Mouse (Mus musculus) MEL (cell line): Measurements from ENCODE around the gene Fyb. TPM values are rescaled to one million over a fixed set of nuclear protein-coding genes. Genes with fewer than 3 reads are reported as not detected.

Experiments
- DNase-seq: peaks from one replicate; pipeline ENCODE4 v3.0.0; 2011; ENCODE audit warnings: low read depth, low spot score
- H3K27ac ChIP-seq: 2 replicates; pipeline ENCODE4 v1.5.1; 2012; ENCODE audit warnings: low read depth, mild to moderate bottlenecking, control low read depth, low read length, moderate library complexity; ENCODE audit not compliant: control insufficient read depth
- H3K27me3 ChIP-seq, 2 experiments: fragments of 150-350 bp in 1 of 2; sonication (generic) in 1 of 2; 2 replicates each; pipeline ENCODE4 v1.6.1; 2012; ENCODE audit warnings: low read length in 2 of 2, mild to moderate bottlenecking in 2 of 2, improper control_type of control experiment in 1 of 2, moderate library complexity in 1 of 2; ENCODE audit not compliant: insufficient read depth in 2 of 2, control insufficient read depth in 1 of 2
- H3K36me3 ChIP-seq, 2 experiments: 2 replicates each; pipeline ENCODE4 v1.6.1; 2012 to 2014; ENCODE audit warnings: low read length in 2 of 2, improper control_type of control experiment in 1 of 2, inconsistent platforms in 1 of 2, mild to moderate bottlenecking in 1 of 2; ENCODE audit not compliant: insufficient read depth in 2 of 2, control insufficient read depth in 1 of 2
- H3K4me1 ChIP-seq, 2 experiments: fragments of 150-350 bp in 1 of 2; sonication (generic) in 1 of 2; 2 replicates each; pipeline ENCODE4 v1.6.1; 2012; ENCODE audit warnings: low read length in 2 of 2, improper control_type of control experiment in 1 of 2, mild to moderate bottlenecking in 1 of 2; ENCODE audit not compliant: insufficient read depth in 2 of 2, control insufficient read depth in 1 of 2
- H3K4me3 ChIP-seq, 2 experiments: fragments of 150-350 bp in 1 of 2; sonication (generic) in 1 of 2; 2 replicates each; pipeline ENCODE4 v1.5.1; 2012; ENCODE audit warnings: low read depth in 2 of 2, low read length in 2 of 2, mild to moderate bottlenecking in 2 of 2, moderate library complexity in 2 of 2, control low read depth in 1 of 2, improper control_type of control experiment in 1 of 2; ENCODE audit not compliant: control insufficient read depth in 1 of 2, insufficient read depth in 1 of 2
- H3K79me2 ChIP-seq: 2 replicates; pipeline ENCODE4 v1.6.1; 2012; ENCODE audit warnings: mild to moderate bottlenecking, low read length, moderate library complexity; ENCODE audit not compliant: control insufficient read depth, poor library complexity, insufficient read depth
- H3K9ac ChIP-seq: 2 replicates; pipeline ENCODE4 v1.6.1; 2012; ENCODE audit warnings: low read depth, mild to moderate bottlenecking, control low read depth, low read length, moderate library complexity; ENCODE audit not compliant: control insufficient read depth, poor library complexity, severe bottlenecking
- H3K9me3 ChIP-seq: fragments of 150-350 bp; sonication (generic); replicated peaks from 2 replicates; pipeline ENCODE4 v1.6.1; 2012; ENCODE audit warnings: mild to moderate bottlenecking, low read length, improper control_type of control experiment, moderate library complexity; ENCODE audit not compliant: insufficient read depth
- BHLHE40 ChIP-seq: IDR thresholded peaks from 2 replicates; pipeline ENCODE4 v1.6.1; 2012; ENCODE audit warnings: low read depth, mild to moderate bottlenecking, inconsistent platforms, low read length, improper control_type of control experiment, borderline replicate concordance
- CHD1 ChIP-seq: IDR thresholded peaks from 2 replicates; pipeline ENCODE4 v1.6.1; 2012; ENCODE audit warnings: low read depth, mild to moderate bottlenecking, inconsistent platforms, low read length, improper control_type of control experiment
- CHD2 ChIP-seq: IDR thresholded peaks from 2 replicates; pipeline ENCODE4 v1.6.1; 2011; ENCODE audit warnings: low read length, improper control_type of control experiment
- CTCF ChIP-seq, 3 experiments: IDR thresholded peaks in 2 of 3; conservative IDR thresholded peaks in 1 of 3; 2 replicates each; pipeline ENCODE4 v1.5.1; 2011 to 2012; ENCODE audit warnings: low read length in 3 of 3, low read depth in 2 of 3, mild to moderate bottlenecking in 2 of 3, improper control_type of control experiment in 1 of 3, inconsistent platforms in 1 of 3, mixed read lengths in 1 of 3, moderate library complexity in 1 of 3; ENCODE audit not compliant: control insufficient read depth in 1 of 3, insufficient read depth in 1 of 3, poor library complexity in 1 of 3, severe bottlenecking in 1 of 3
- E2F4 ChIP-seq: IDR thresholded peaks from 2 replicates; pipeline ENCODE4 v1.6.1; 2011; ENCODE audit warnings: low read depth, low read length, improper control_type of control experiment, borderline replicate concordance
- EP300 ChIP-seq, 2 experiments: IDR thresholded peaks; 2 replicates each; pipeline ENCODE4 v1.6.1; 2011; ENCODE audit warnings: improper control_type of control experiment in 2 of 2, low read length in 2 of 2, low read depth in 1 of 2, mild to moderate bottlenecking in 1 of 2
- ETS1 ChIP-seq: IDR thresholded peaks from 2 replicates; pipeline ENCODE4 v1.6.1; 2012; ENCODE audit warnings: low read depth, mild to moderate bottlenecking, inconsistent platforms, low read length, improper control_type of control experiment, moderate library complexity
- GABPA ChIP-seq: IDR thresholded peaks from 2 replicates; pipeline ENCODE4 v1.6.1; 2012; ENCODE audit warnings: low read depth, mild to moderate bottlenecking, inconsistent platforms, low read length, improper control_type of control experiment, moderate library complexity
- GATA1 ChIP-seq: IDR thresholded peaks from 2 replicates; pipeline ENCODE4 v1.6.1; 2011; ENCODE audit warnings: low read depth, low read length, improper control_type of control experiment
- JUND ChIP-seq: IDR thresholded peaks from 2 replicates; pipeline ENCODE4 v1.6.1; 2011; ENCODE audit warnings: low read depth, mild to moderate bottlenecking, improper control_type of control experiment, low read length
- MAFK ChIP-seq: IDR thresholded peaks from 2 replicates; pipeline ENCODE4 v1.6.1; 2011; ENCODE audit warnings: low read depth, mild to moderate bottlenecking, low read length, improper control_type of control experiment, borderline replicate concordance
- MAX ChIP-seq: IDR thresholded peaks from 2 replicates; pipeline ENCODE4 v1.6.1; 2011; ENCODE audit warnings: low read length, improper control_type of control experiment
- MAZ ChIP-seq: IDR thresholded peaks from 2 replicates; pipeline ENCODE4 v1.6.1; 2012; ENCODE audit warnings: low read depth, mild to moderate bottlenecking, inconsistent platforms, low read length, improper control_type of control experiment
- MEF2A ChIP-seq: IDR thresholded peaks from 2 replicates; pipeline ENCODE4 v1.6.1; 2014; ENCODE audit warnings: low read depth, mild to moderate bottlenecking, inconsistent platforms, low read length, improper control_type of control experiment; ENCODE audit not compliant: poor library complexity, insufficient replicate concordance, severe bottlenecking; ENCODE audit errors: extremely low read depth
- MXI1 ChIP-seq: IDR thresholded peaks from 2 replicates; pipeline ENCODE4 v1.6.1; 2011; ENCODE audit warnings: mild to moderate bottlenecking, low read depth, low read length, improper control_type of control experiment
- MYB ChIP-seq: IDR thresholded peaks from 2 replicates; pipeline ENCODE4 v1.6.1; 2011; ENCODE audit warnings: mild to moderate bottlenecking, low read depth, low read length, improper control_type of control experiment
- MYC ChIP-seq: IDR thresholded peaks from 2 replicates; pipeline ENCODE4 v1.6.1; 2011; ENCODE audit warnings: low read depth, mild to moderate bottlenecking, low read length, improper control_type of control experiment, moderate library complexity
- NELFE ChIP-seq: IDR thresholded peaks from 2 replicates; pipeline ENCODE4 v1.6.1; 2011; ENCODE audit warnings: low read depth, low read length, improper control_type of control experiment
- NRF1 ChIP-seq: IDR thresholded peaks from 2 replicates; pipeline ENCODE4 v1.6.1; 2014; ENCODE audit warnings: low read depth, mild to moderate bottlenecking, inconsistent platforms, low read length, improper control_type of control experiment, moderate library complexity; ENCODE audit not compliant: poor library complexity, insufficient read depth, severe bottlenecking
- POLR2AphosphoS5 ChIP-seq: IDR thresholded peaks from 2 replicates; pipeline ENCODE4 v1.6.1; 2012; ENCODE audit warnings: low read depth, borderline replicate concordance, mild to moderate bottlenecking, inconsistent platforms, low read length, moderate library complexity, mixed read lengths
- RAD21 ChIP-seq: IDR thresholded peaks from 2 replicates; pipeline ENCODE4 v1.6.1; 2011; ENCODE audit warnings: mild to moderate bottlenecking, low read depth, low read length, improper control_type of control experiment
- RCOR1 ChIP-seq: IDR thresholded peaks from 2 replicates; pipeline ENCODE4 v1.6.1; 2012; ENCODE audit warnings: low read depth, mild to moderate bottlenecking, inconsistent platforms, low read length, improper control_type of control experiment
- SIN3A ChIP-seq: IDR thresholded peaks from 2 replicates; pipeline ENCODE4 v1.6.1; 2012; ENCODE audit warnings: low read length, improper control_type of control experiment, inconsistent platforms
- TAL1 ChIP-seq: IDR thresholded peaks from 2 replicates; pipeline ENCODE4 v1.6.1; 2012; ENCODE audit warnings: mild to moderate bottlenecking, inconsistent platforms, low read length, moderate library complexity, mixed read lengths
- TBP ChIP-seq: IDR thresholded peaks from 2 replicates; pipeline ENCODE4 v1.8.0; 2011; ENCODE audit warnings: low read depth, low read length, improper control_type of control experiment
- TCF12 ChIP-seq: IDR thresholded peaks from 2 replicates; pipeline ENCODE4 v1.6.1; 2014; ENCODE audit warnings: low read depth, mild to moderate bottlenecking, inconsistent platforms, low read length, improper control_type of control experiment, moderate library complexity
- USF1 ChIP-seq: IDR thresholded peaks from 2 replicates; pipeline ENCODE4 v1.6.1; 2014; ENCODE audit warnings: low read depth, mild to moderate bottlenecking, inconsistent platforms, low read length, improper control_type of control experiment, moderate library complexity
- USF2 ChIP-seq, 2 experiments: IDR thresholded peaks; 2 replicates each; pipeline ENCODE4 v1.6.1; 2011 to 2012; ENCODE audit warnings: improper control_type of control experiment in 2 of 2, low read length in 2 of 2, borderline replicate concordance in 1 of 2, inconsistent platforms in 1 of 2, low read depth in 1 of 2, mild to moderate bottlenecking in 1 of 2; ENCODE audit not compliant: insufficient read depth in 1 of 2
- ZKSCAN1 ChIP-seq: IDR thresholded peaks from 2 replicates; pipeline ENCODE4 v1.6.1; 2012; ENCODE audit warnings: low read depth, mild to moderate bottlenecking, inconsistent platforms, low read length, improper control_type of control experiment, moderate library complexity
- ZNF384 ChIP-seq: IDR thresholded peaks from 2 replicates; pipeline ENCODE4 v1.6.1; 2012; ENCODE audit warnings: low read depth, mild to moderate bottlenecking, inconsistent platforms, low read length, improper control_type of control experiment
- polyA plus RNA-seq, 2 experiments: library from polyadenylated mRNA; stranded (reverse) in 1 of 2; unstranded in 1 of 2; fragments of >175 nt in 1 of 2; fragments of >200 nt in 1 of 2; gene quantifications; 2 replicates each; pipeline versions ENCODE4 v1.2.1 to v1.2.4; 2012; ENCODE audit warnings: low replicate concordance in 2 of 2, low read depth in 1 of 2; ENCODE audit not compliant: insufficient read length in 2 of 2, insufficient read depth in 1 of 2, missing spikeins in 1 of 2
- total RNA-seq: library from RNA; depleted of rRNA; stranded (reverse); fragments of 300-350 nt; gene quantifications from 2 replicates; pipeline ENCODE4 v1.2.3, GENCODE M21; 2012

Gene Fyb
- total and polyA plus RNA-seq, 3 experiments: 175 to 208 TPM; not detected in 1

DNA sequence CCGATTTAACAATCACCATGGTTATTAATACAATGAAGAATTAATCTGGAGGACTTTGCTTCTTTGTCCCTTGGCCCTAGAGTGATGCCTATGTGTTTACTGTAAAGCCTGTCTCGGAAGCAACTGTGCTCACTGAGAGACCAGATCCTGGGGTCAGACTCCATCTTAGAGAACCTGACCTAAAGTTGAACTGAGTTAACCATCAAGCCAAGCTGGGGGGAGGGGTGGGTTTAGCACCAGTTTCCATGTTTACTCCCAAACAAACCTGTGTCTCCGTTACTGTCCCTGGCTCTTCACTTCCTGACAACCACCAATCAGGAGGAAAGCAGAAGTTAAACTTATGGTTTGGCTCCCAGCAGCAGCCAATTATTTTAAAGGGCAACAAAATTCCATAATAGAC lies 39.1 kb upstream of the Fyb start:
- H3K9ac ChIP-seq: no peak overlapping the region
- TF ChIP-seq MYB (no peak), RCOR1 (no peak), CHD2 (no peak), ETS1 (no peak), TBP (no peak), CTCF (IDR thresholded peaks at IDR 0.05 in 2 of 3, conservative IDR thresholded peaks at IDR 0.05 in 1 of 3; ENCODE audit: control insufficient read depth in 1 of 3, insufficient read depth in 1 of 3, low read depth in 2 of 3, low read length in 3 of 3, poor library complexity in 1 of 3, severe bottlenecking in 1 of 3) (no peak), CHD1 (no peak), RAD21 (no peak), ZKSCAN1 (no peak), MYC (no peak), MEF2A (no peak), TAL1 (no peak), MAZ (no peak), MXI1 (no peak), USF2 (IDR thresholded peaks at IDR 0.05; ENCODE audit: borderline replicate concordance in 1 of 2, insufficient read depth in 1 of 2, low read depth in 1 of 2, low read length in 2 of 2) (no peak), SIN3A (no peak)

DNA sequence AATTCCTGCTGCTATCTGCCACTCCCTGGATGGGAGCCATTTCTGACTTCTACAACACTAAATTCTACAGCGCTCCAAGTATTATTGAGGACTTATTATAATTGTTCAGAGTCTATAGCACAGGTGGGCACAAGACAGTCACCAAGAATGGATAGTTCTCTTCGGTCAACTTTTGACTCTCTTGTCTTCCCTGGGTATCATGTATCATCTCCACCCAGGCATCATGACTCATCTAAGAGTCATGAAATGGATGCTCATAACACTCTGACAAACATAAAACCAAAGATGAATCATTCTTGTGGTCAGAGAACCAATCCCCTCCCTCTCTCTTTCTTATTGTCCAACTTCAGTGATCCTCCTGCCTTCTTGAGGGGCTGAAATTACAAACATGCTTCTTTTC lies 30.3 kb upstream of the Fyb start:
- TF ChIP-seq EP300 (IDR thresholded peaks at IDR 0.05; ENCODE audit: low read depth in 1 of 2, low read length in 2 of 2) (peak; percentile 21 to 56; a peak in 1 of 4 replicates), MAX (no peak), E2F4 (no peak), TCF12 (no peak), NRF1 (no peak), ZNF384 (0 out of 2 replicates have a peak, but pooled peaks have one; percentile 7), MYC (no peak), POLR2AphosphoS5 (no peak), MAFK (no peak), BHLHE40 (no peak), CHD2 (no peak), RCOR1 (no peak), ZKSCAN1 (no peak), GATA1 (peak; percentile 15; the same call in 1 of the 2 replicates), USF1 (no peak), TBP (no peak), TAL1 (peak; percentile 13; the same call in 1 of the 2 replicates), GABPA (no peak), JUND (0 out of 2 replicates have a peak, but pooled peaks have one; percentile 25), MAZ (no peak), NELFE (no peak)
- Histone ChIP-seq H3K9me3 (no peaks in the 10 kb centered on the region), H3K27ac (no peak overlapping the region), H3K79me2 (no peaks in the 10 kb centered on the region), H3K36me3 (peaks cover 0 to 6% of the 10 kb centered on the region in 2 experiments; a peak in 2 of 4 replicates), H3K4me3 (no peak overlapping the region), H3K4me1 (peaks cover 0 to 2% of the 10 kb centered on the region in 2 experiments; a peak in 1 of 4 replicates), H3K27me3 (no peaks in the 10 kb centered on the region), H3K9ac (no peak overlapping the region)
- peak; percentile 45 for DNase-seq

More for the DNA sequence above, 39.1 kb upstream of the Fyb start:
- no peak overlapping the region for H3K4me3 ChIP-seq
- H3K79me2 ChIP-seq: no peaks in the 10 kb centered on the region
- H3K4me1 ChIP-seq: no peaks in the 10 kb centered on the region
- no peak overlapping the region for H3K27ac ChIP-seq
- DNase-seq: no peak
- no peaks in the 10 kb centered on the region for H3K36me3 ChIP-seq
- no peaks in the 10 kb centered on the region for H3K9me3 ChIP-seq
- H3K27me3 ChIP-seq: no peaks in the 10 kb centered on the region; a peak in 1 of 4 replicates
